8 mouse cellular contexts compared by ENCODE assay signal in genomic region chr11:117994250-117995057, GRCm38 (mm10). TPM values are rescaled to one million over a fixed set of nuclear protein-coding genes. Genes with fewer than 3 reads are reported as not detected.
DNase-seq lines count a peak whose midpoint lies in the region; ATAC-seq and TF ChIP-seq lines count a peak whose summit lies in the region.

No protein-coding gene starts in this region.

- peaks cover 99% of the 10 kb centered on the region for H3K4me1 ChIP-seq in megakaryocyte, embryonic 14.5 days
- peaks cover 46% of the 10 kb centered on the region for H3K4me1 ChIP-seq in embryonic facial prominence, embryonic 15.5 days

- no peak for ATAC-seq in megakaryocyte, adult 5-6 weeks (ENCODE audit: poor library complexity, severe bottlenecking)
- ATAC-seq in embryonic facial prominence, embryonic 15.5 days (ENCODE audit: insufficient number of reproducible peaks, low FRiP score, low TSS enrichment, low read depth), result no peak

- no peaks in the 10 kb centered on the region for H3K9me3 ChIP-seq in megakaryocyte, embryonic 14.5 days
- no peaks in the 10 kb centered on the region for H3K9me3 ChIP-seq in embryonic facial prominence, embryonic 15.5 days (replicated peaks)

- 0 out of 2 replicates have a peak overlapping the region, but pooled peaks have one; percentile 2 for H3K9ac ChIP-seq in embryonic facial prominence, embryonic 15.5 days

- peaks cover 98% of the 10 kb centered on the region for H3K79me2 ChIP-seq in myocyte (ENCODE audit: control insufficient read depth, insufficient read depth)

- no peak overlapping the region for H3ac ChIP-seq in myocyte (ENCODE audit: control insufficient read depth, insufficient read length)

- peak overlapping the region; percentile 81 for H3K4me3 ChIP-seq in megakaryocyte, embryonic 14.5 days (replicated peaks)
- H3K4me3 ChIP-seq in embryonic facial prominence, embryonic 15.5 days (replicated peaks), result no peak overlapping the region
- H3K4me3 ChIP-seq in myocyte, result no peak overlapping the region

- H3K27ac ChIP-seq in embryonic facial prominence, embryonic 15.5 days (replicated peaks), result peak overlapping the region; percentile 84

- peaks cover 55% of the 10 kb centered on the region for H3K36me3 ChIP-seq in megakaryocyte, embryonic 14.5 days (replicated peaks; ENCODE audit: low read length)
- 0 out of 2 replicates have a peak, but pooled peaks cover 8% of the 10 kb centered on the region for H3K36me3 ChIP-seq in embryonic facial prominence, embryonic 15.5 days
- no peaks in the 10 kb centered on the region for H3K36me3 ChIP-seq in myocyte (ENCODE audit: control insufficient read depth, insufficient read depth)

- 54% methylated on average over 9 of the region's 9 CpGs for WGBS in embryonic facial prominence, embryonic 15.5 days

- no peak overlapping the region for H3K4me2 ChIP-seq in embryonic facial prominence, embryonic 15.5 days (replicated peaks)
- peak overlapping the region; percentile 96 for H3K4me2 ChIP-seq in myocyte (ENCODE audit: low read depth)

- H3K27me3 ChIP-seq in megakaryocyte, embryonic 14.5 days (replicated peaks), result no peaks in the 10 kb centered on the region
- no peaks in the 10 kb centered on the region for H3K27me3 ChIP-seq in embryonic facial prominence, embryonic 15.5 days
- no peaks in the 10 kb centered on the region for H3K27me3 ChIP-seq in myocyte (ENCODE audit: control insufficient read depth, insufficient read depth, insufficient read length)

- no peak for TF ChIP-seq POLR2A in myocyte (IDR thresholded peaks at IDR 0.05; ENCODE audit: insufficient read length, low read depth)

- peak; percentile 45 for DNase-seq in kidney, adult 18-20 months
- no peak for DNase-seq in adipocyte (ENCODE audit: low spot score)
- no peak for DNase-seq in urinary bladder, adult 2 months (ENCODE audit: low spot score)
- DNase-seq in T-cell, adult 2 months (ENCODE audit: low spot score), result no peak

TF ChIP-seq in myocyte, 11 proteins besides CTCF, POLR2A, EP300 and RAD21:
- TF ChIP-seq MYOG (IDR thresholded peaks at IDR 0.05; ENCODE audit: control insufficient read depth in 1 of 3, insufficient read depth in 1 of 3, insufficient read length in 2 of 3, low read depth in 2 of 3) (no peak), USF1 (IDR thresholded peaks at IDR 0.05; ENCODE audit: low read depth) (no peak), CEBPB (IDR thresholded peaks at IDR 0.05; ENCODE audit: insufficient read depth, poor library complexity, severe bottlenecking) (no peak), MYOD1 (IDR thresholded peaks at IDR 0.05; ENCODE audit: control insufficient read depth in 1 of 3, insufficient read length in 2 of 3, low read depth in 2 of 3) (no peak)
TF ChIP-seq in myocyte: peak in this region for 0.

RNA-seq across cellular contexts. Expression of gene Pgs1, which starts 8.4 kb away (rescaled TPM):
- 16.0 and 43.0 TPM in 2 replicates for polyA plus RNA-seq in megakaryocyte, embryonic 14.5 days (2012; ENCODE audit: insufficient read depth, low replicate concordance)
- total RNA-seq in megakaryocyte, adult 5-6 weeks (2015), result 18.7 and 22.4 TPM in 2 replicates
- 26.7 and 27.2 TPM in 2 replicates for total RNA-seq in megakaryocyte, adult 5-6 weeks (2017)
- polyA plus RNA-seq in embryonic facial prominence, embryonic 15.5 days (2015; fragmentation: Nextera tagmentation; extraction: Ambion mirVana), result 39.9 and 41.2 TPM in 2 replicates
- polyA plus RNA-seq in myocyte (2012; fragmentation: generic; extraction: Trizol), result 61.6 TPM
- polyA plus RNA-seq in urinary bladder, adult 2 months (2012; rRNA removed), result 24.6 and 31.2 TPM in 2 replicates

RNA-seq across cellular contexts. Expression of gene Socs3, which starts 24.6 kb away (rescaled TPM):
- 54.8 and 75.2 TPM in 2 replicates for polyA plus RNA-seq in megakaryocyte, embryonic 14.5 days (2012; ENCODE audit: insufficient read depth, low replicate concordance)
- 2.0 and 3.1 TPM in 2 replicates for total RNA-seq in megakaryocyte, adult 5-6 weeks (2015)
- 3.2 and 5.1 TPM in 2 replicates for total RNA-seq in megakaryocyte, adult 5-6 weeks (2017)
- 20.8 and 21.2 TPM in 2 replicates for polyA plus RNA-seq in embryonic facial prominence, embryonic 15.5 days (2015; fragmentation: Nextera tagmentation; extraction: Ambion mirVana)
- 27.3 TPM for polyA plus RNA-seq in myocyte (2012; fragmentation: generic; extraction: Trizol)
- polyA plus RNA-seq in urinary bladder, adult 2 months (2012; rRNA removed), result 7.8 and 9.8 TPM in 2 replicates
